Mouse (Mus musculus) erythroblast, embryonic 14.5 days (primary cell): Measurements from ENCODE around the gene Cpa5.

Source experiments
- GATA1 ChIP-seq: IDR thresholded peaks from 2 replicates; pipeline ENCODE4 v1.6.1; 2012; ENCODE audit warnings: low read length, inconsistent platforms, mixed read lengths
- TAL1 ChIP-seq: IDR thresholded peaks from 3 replicates; pipeline ENCODE4 v1.6.1; 2012; ENCODE audit warnings: low read length, inconsistent platforms, mixed read lengths

DNA sequence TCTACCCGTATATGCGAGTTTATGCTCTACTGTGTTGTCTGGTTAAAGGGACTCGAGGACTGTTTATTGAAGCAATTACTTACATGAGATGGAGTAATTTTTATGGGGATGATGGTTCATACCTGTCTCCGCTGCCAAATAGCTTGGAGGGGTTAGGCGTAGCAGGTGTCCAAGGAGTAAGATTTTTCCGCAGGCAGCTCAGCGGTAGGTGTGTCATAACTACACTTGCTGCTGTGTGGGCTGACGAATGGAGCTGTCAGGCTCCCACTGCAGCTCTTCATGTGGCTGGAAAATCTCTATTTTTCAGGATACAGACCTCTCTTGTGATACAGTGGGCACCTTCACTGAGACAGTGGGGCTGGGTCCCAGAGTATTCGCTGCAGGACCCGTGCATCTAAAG lies 41.5 kb upstream of the Cpa5 start:
- TF ChIP-seq TAL1: no peak
- no peak for TF ChIP-seq GATA1
